Mouse (Mus musculus): ENCODE measurements around the gene Dcaf4.

The Dcaf4 gene

GRCm38 (mm10) chr12:83555605-83556004 is 35.3 kb downstream of the Dcaf4 start:
- no peak for DNase-seq

- no peak for DNase-seq
Measured at GRCm38 (mm10) chr12:83558496-83558895, 38.2 kb downstream of the Dcaf4 start.

GRCm38 (mm10) chr12:83560189-83560588 is 39.9 kb downstream of the Dcaf4 start:
- DNase-seq: no peak

GRCm38 (mm10) chr12:83562589-83562988 is 42.3 kb downstream of the Dcaf4 start:
- DNase-seq: no peak

- DNase-seq: no peak
Measured at GRCm38 (mm10) chr12:83569866-83570265, 49.6 kb downstream of the Dcaf4 start.

GRCm38 (mm10) chr12:83572717-83573116 is 52.5 kb downstream of the Dcaf4 start:
- DNase-seq: no peak

GRCm38 (mm10) chr12:83577445-83577844 is 57.2 kb downstream of the Dcaf4 start:
- DNase-seq: no peak

GRCm38 (mm10) chr12:83578356-83578755 is 58.1 kb downstream of the Dcaf4 start:
- no peak for DNase-seq

- DNase-seq: no peak
Measured at GRCm38 (mm10) chr12:83578896-83579569, 58.8 kb downstream of the Dcaf4 start.

GRCm38 (mm10) chr12:83580283-83580682 is 60.0 kb downstream of the Dcaf4 start:
- no peak for DNase-seq

GRCm38 (mm10) chr12:83582106-83582505 is 61.8 kb downstream of the Dcaf4 start:
- DNase-seq: no peak

- DNase-seq: no peak
Measured at GRCm38 (mm10) chr12:83582747-83583146, 62.5 kb downstream of the Dcaf4 start.

- no peak for DNase-seq
Measured at GRCm38 (mm10) chr12:83586628-83587027, 66.4 kb downstream of the Dcaf4 start.
